Mouse (Mus musculus) neural tube, embryonic 11.5 days (tissue): ENCODE measurements at regions not wholly inside any gene's neighbourhood (a gene's known extent, or its start where the extent isn't known, plus 50 kb on each side); places are given as distances from the start of the nearest gene placed in this dataset.

Experiments
- ATAC-seq: fragments of 200-750 bp; cut with Nextera tagmentation; 2 replicates; pipeline ENCODE4 v1.8.0; 2017; ENCODE audit warnings: moderate number of reproducible peaks, mild to moderate bottlenecking, moderate TSS enrichment, moderate library complexity; ENCODE audit not compliant: insufficient read depth, low FRiP score, low TSS enrichment
- DNase-seq: peaks from one replicate; pipeline ENCODE4 v3.0.0-alpha.2; 2015; ENCODE audit warnings: low spot score
- H3K27ac ChIP-seq: fragments of 300-500 bp; sonication (generic); 2 replicates; pipeline ENCODE4 v1.5.1; 2014; ENCODE audit warnings: low read depth, mild to moderate bottlenecking, low read length
- H3K27me3 ChIP-seq: fragments of 300-500 bp; sonication (generic); 2 replicates; pipeline ENCODE4 v1.6.1; 2014; ENCODE audit warnings: mild to moderate bottlenecking, low read length, mixed read lengths; ENCODE audit not compliant: control insufficient read depth, insufficient read depth
- H3K36me3 ChIP-seq: fragments of 300-500 bp; sonication (generic); 2 replicates; pipeline ENCODE4 v1.6.1; 2014; ENCODE audit warnings: mild to moderate bottlenecking, low read length, moderate library complexity, mixed read lengths; ENCODE audit not compliant: control insufficient read depth, insufficient read depth
- H3K4me1 ChIP-seq: fragments of 300-500 bp; sonication (generic); 2 replicates; pipeline ENCODE4 v1.6.1; 2014; ENCODE audit warnings: low read length, mixed read lengths; ENCODE audit not compliant: control insufficient read depth, insufficient read depth
- H3K4me2 ChIP-seq: fragments of 300-500 bp; sonication (generic); 2 replicates; pipeline ENCODE4 v1.6.1; 2014; ENCODE audit warnings: low read depth, mild to moderate bottlenecking, moderate library complexity
- H3K4me3 ChIP-seq: fragments of 300-500 bp; sonication (generic); 2 replicates; pipeline ENCODE4 v1.5.1; 2014; ENCODE audit warnings: low read depth, low read length
- H3K9ac ChIP-seq: fragments of 300-500 bp; sonication (generic); 2 replicates; pipeline ENCODE4 v1.6.1; 2014; ENCODE audit warnings: mild to moderate bottlenecking, low read length
- H3K9me3 ChIP-seq: fragments of 300-500 bp; sonication (generic); 2 replicates; pipeline ENCODE4 v1.6.1; 2016; ENCODE audit warnings: low read length; ENCODE audit not compliant: control insufficient read depth
- WGBS: fragments of 180-500 bp; shearing (Covaris S2); extraction: QIAGEN DNeasy Blood & Tissue Kit; methylation state at CpG from one replicate; pipeline ENCODE4 v1.1.7; 2014; 5-methylcytosine and 5-hydroxymethylcytosine counted together

DNA sequence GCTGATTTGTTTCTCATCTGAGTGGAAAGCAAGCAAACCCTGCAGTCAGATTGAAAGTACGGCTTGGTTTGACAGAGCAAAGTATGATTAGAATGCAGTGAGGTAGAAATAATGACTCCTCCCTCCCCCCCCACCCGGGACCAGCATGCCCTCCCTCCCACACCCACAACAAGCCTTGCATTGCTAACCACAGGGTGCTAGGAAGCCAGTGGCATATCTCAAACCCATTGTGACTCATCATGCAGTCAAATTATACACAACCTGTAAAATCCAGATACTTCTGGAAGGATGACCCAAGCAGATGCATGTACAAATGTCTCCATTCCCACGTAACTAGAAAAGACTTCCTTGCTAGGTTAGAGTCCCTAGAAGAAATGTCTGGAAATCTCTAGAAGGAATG lies 254.8 kb downstream of the Pdcd6ip start:
- ATAC-seq (no peak), DNase-seq (no peak)
- H3K4me1 ChIP-seq, result no peaks in the 10 kb centered on the region
- H3K36me3 ChIP-seq, result no peaks in the 10 kb centered on the region
- no peak overlapping the region for H3K4me3 ChIP-seq
- H3K4me2 ChIP-seq, result no peak overlapping the region
- H3K27ac ChIP-seq, result no peak overlapping the region
- 87% methylated on average over 3 of the region's 3 CpGs for WGBS
- no peak overlapping the region for H3K9ac ChIP-seq
- H3K9me3 ChIP-seq, result no peaks in the 10 kb centered on the region
- no peaks in the 10 kb centered on the region for H3K27me3 ChIP-seq

DNA sequence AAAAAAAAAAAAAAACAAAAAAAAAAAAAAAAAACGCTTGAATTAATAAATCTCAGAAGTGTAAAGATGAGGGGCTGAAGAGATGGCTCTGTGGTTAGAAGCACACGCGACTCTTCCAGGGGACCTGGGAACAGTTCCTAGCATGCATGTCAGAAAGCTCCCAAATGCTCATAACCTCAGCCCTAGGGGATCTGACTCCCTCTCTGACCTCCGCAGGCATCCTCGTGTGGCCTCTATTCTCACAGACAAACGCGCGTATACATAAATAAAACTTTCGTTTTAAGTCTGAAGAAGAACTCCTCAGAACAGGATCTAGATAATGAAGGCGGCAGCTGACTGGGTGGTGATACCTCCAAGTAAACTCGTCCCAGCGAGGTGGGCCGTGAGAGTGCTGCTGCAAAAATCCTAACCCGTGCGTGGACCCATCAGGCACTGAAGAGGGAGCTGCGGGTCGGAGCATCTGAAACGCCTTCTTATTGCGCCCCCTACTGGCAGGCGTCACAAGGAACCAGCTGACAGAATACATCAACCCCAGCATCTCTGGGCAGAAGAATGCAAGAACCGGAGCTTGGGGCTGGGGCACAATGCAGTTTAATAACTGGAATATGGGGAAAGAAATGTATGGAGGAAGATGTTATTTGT lies 266.2 kb downstream of the Pdcd6ip start:
- ATAC-seq, result peak; percentile 80
- no peaks in the 10 kb centered on the region for H3K27me3 ChIP-seq
- no peaks in the 10 kb centered on the region for H3K9me3 ChIP-seq
- H3K36me3 ChIP-seq, result no peaks in the 10 kb centered on the region
- peak; percentile 89 for DNase-seq
- H3K4me3 ChIP-seq, result peak overlapping the region; percentile 21; the same call in 1 of the 2 replicates
- H3K4me2 ChIP-seq, result peak overlapping the region; percentile 36
- WGBS, result 7% methylated on average over 21 of the region's 21 CpGs
- no peak overlapping the region for H3K27ac ChIP-seq
- H3K9ac ChIP-seq, result no peak overlapping the region
- H3K4me1 ChIP-seq, result no peaks in the 10 kb centered on the region

DNA sequence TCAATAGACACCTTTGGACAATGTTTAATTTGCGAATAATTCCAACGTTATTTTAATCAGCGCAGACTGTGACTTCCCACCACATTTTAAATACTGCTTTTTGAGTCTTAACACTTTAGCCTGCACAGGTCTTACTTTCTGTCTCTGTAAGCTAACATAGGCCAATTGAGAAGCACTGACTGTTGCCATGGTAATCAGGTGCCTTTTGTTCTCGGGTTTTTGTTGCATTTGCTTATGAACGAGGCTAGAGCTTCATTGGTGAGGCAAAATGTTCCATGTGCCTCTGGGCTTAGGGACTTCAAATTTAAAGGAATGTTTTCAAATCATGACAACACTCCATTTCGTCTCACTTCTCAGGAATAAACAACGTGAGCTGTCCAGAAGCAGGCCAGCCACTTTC lies 269.7 kb downstream of the Pdcd6ip start:
- WGBS, result 77% methylated on average over 7 of the region's 7 CpGs

DNA sequence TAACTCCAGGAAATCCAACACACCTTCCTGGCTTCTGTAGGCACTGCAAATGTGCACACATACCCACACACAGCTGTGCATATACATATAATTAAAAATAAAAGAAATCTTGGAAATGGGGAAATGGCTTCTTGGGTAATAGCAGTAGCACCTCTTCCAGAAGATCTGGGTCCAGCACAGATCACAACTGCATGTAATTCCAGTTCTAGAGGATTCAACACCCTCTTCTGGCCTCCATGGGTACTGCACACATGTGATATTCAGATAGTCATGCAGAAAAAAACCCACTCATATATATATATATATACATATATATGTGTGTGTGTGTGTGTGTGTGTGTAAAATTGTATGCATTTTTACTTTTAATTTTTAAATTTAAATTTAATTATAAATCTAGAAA lies 272.1 kb downstream of the Pdcd6ip start:
- H3K4me2 ChIP-seq, result no peak overlapping the region

More for the DNA sequence above, 269.7 kb downstream of the Pdcd6ip start:
- DNase-seq (no peak), ATAC-seq (no peak)
- Histone ChIP-seq H3K4me2 (no peak overlapping the region), H3K9me3 (no peaks in the 10 kb centered on the region), H3K4me3 (no peak overlapping the region), H3K9ac (no peak overlapping the region), H3K27me3 (no peaks in the 10 kb centered on the region), H3K4me1 (no peaks in the 10 kb centered on the region), H3K36me3 (no peaks in the 10 kb centered on the region), H3K27ac (no peak overlapping the region)

DNA sequence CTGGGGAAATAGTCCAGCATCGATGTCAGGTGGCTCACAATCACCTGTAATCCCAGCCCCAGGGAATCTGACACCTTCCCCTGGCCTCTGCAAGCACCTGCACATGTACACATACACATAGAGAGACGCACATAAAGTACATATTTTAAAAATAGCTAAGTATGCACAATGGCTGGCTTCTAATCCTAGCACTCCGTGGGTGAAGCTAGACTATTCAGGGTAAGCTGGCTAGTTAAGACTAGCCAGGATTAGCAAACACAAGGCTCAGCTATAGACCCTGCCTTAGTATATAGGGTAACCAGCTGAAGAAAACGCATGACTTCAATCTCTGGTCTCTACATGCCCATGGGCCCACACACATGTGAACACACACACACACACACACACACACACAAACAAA lies 274.6 kb downstream of the Pdcd6ip start:
- 86% methylated on average over 4 of the region's 4 CpGs for WGBS
- Histone ChIP-seq H3K27me3 (no peaks in the 10 kb centered on the region), H3K36me3 (no peaks in the 10 kb centered on the region), H3K9ac (no peak overlapping the region), H3K4me1 (no peaks in the 10 kb centered on the region), H3K9me3 (no peaks in the 10 kb centered on the region), H3K27ac (no peak overlapping the region), H3K4me2 (no peak overlapping the region), H3K4me3 (no peak overlapping the region)
- no peak for ATAC-seq
- no peak for DNase-seq

More for the DNA sequence above, 272.1 kb downstream of the Pdcd6ip start:
- no peaks in the 10 kb centered on the region for H3K36me3 ChIP-seq
- ATAC-seq (no peak), DNase-seq (no peak)
- no peaks in the 10 kb centered on the region for H3K9me3 ChIP-seq
- no peak overlapping the region for H3K9ac ChIP-seq
- no peak overlapping the region for H3K4me3 ChIP-seq
- no peaks in the 10 kb centered on the region for H3K27me3 ChIP-seq
- no peaks in the 10 kb centered on the region for H3K4me1 ChIP-seq
- no peak overlapping the region for H3K27ac ChIP-seq

DNA sequence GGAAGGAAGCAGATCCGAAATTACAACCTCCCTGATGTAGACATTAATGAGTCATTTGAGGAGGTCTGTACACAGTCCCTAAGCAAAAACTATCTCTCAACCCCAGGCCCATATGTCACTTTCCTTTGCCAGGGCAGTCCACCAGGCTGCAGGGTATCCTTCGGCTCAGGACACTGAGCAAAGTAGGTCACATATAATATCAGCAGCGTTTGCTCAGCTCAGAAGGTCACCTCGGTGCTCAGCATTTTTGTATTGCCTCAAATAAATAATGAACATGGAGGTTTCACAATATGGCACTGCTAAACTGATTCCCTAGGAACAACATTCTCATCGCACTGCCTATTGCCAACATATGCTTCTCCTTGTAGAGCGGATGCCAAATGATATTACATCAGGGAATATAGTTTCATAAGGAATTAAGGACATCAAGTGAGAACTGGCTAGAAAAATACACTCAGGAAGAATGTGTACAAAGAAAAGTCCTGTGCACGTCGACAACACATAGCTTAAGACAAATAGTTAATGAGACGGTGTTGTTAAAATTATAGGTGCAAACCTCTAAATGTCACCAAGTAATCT lies 275.4 kb downstream of the Pdcd6ip start:
- no peaks in the 10 kb centered on the region for H3K36me3 ChIP-seq
- H3K9me3 ChIP-seq, result no peaks in the 10 kb centered on the region
- H3K4me2 ChIP-seq, result no peak overlapping the region
- ATAC-seq (no peak), DNase-seq (no peak)
- H3K27ac ChIP-seq, result no peak overlapping the region
- no peaks in the 10 kb centered on the region for H3K4me1 ChIP-seq
- H3K27me3 ChIP-seq, result no peaks in the 10 kb centered on the region
- no peak overlapping the region for H3K4me3 ChIP-seq
- WGBS, result 90% methylated on average over 9 of the region's 9 CpGs
- H3K9ac ChIP-seq, result no peak overlapping the region

DNA sequence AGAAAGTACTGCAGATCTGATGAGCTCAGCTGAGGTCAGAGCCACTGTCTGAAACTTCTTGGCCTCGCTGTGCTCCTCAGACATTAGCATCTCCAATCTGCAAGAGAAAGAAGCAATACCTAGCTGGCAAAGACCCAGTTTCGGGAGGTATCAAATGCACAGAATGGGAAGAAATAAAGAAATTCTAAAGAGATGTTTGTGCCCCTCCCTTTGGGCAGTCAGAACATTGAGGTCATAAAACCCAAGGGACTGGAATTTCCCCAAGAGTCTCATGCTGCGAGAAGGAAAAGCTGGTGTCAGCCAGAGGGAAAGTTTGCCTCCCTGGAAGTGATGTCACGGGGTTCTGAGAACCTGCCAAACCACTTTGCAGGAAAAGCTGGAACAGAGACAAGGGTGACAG lies 277.6 kb downstream of the Pdcd6ip start:
- Histone ChIP-seq H3K27ac (no peak overlapping the region), H3K4me3 (no peak overlapping the region), H3K9me3 (no peaks in the 10 kb centered on the region), H3K27me3 (no peaks in the 10 kb centered on the region), H3K4me1 (no peaks in the 10 kb centered on the region), H3K9ac (no peak overlapping the region), H3K36me3 (no peaks in the 10 kb centered on the region), H3K4me2 (no peak overlapping the region)
- ATAC-seq (no peak), DNase-seq (no peak)
- whole genome bisulfite sequencing, result 80% methylated on average over 4 of the region's 4 CpGs

DNA sequence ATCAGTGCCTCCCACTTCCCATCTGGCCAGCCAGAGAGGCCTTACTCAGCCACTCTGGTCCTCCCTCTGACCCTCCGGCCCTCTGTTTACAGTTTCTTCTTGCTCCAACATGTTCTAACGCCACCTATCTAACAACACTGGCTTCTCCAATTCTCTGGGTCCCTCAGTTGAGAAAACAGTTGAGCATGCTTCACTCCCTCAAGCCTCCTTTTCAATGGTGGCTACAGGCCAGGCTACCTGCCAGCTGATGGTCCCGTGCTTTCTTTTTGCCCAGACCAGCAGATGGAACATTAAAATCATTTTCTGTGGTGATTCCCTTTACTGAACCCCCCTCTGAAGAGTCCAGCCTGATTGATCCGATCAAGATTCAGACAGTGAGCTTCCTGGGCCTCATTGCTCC lies 280.8 kb downstream of the Pdcd6ip start:
- no peaks in the 10 kb centered on the region for H3K9me3 ChIP-seq
- H3K27ac ChIP-seq, result no peak overlapping the region
- DNase-seq (no peak), ATAC-seq (no peak)
- no peaks in the 10 kb centered on the region for H3K27me3 ChIP-seq
- H3K4me3 ChIP-seq, result no peak overlapping the region
- no peaks in the 10 kb centered on the region for H3K36me3 ChIP-seq
- H3K9ac ChIP-seq, result no peak overlapping the region
- H3K4me2 ChIP-seq, result no peak overlapping the region
- no peaks in the 10 kb centered on the region for H3K4me1 ChIP-seq
- 81% methylated on average over 4 of the region's 4 CpGs for WGBS

DNA sequence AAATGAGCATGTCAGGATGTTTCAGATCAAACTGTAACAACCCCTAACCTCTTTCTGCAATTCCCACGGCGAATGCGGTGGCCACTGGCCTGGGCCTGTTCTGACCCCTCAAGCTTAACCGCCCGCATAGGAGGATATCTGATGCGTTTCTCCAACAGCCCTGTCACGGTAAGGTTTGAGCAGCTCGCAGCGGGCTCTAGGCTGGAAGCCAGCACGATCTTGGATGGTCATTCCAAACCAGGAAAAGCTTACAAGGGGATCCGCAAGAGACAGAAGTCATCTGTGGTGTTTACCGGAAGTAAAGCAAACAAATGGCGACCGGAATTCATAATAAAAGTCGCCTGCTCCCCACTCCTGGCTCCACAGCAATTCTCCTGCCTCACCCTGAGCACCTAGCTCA lies 281.7 kb downstream of the Pdcd6ip start:
- no peaks in the 10 kb centered on the region for H3K36me3 ChIP-seq
- no peak for DNase-seq
- H3K4me1 ChIP-seq, result no peaks in the 10 kb centered on the region
- no peak overlapping the region for H3K4me3 ChIP-seq
- no peaks in the 10 kb centered on the region for H3K9me3 ChIP-seq
- H3K27ac ChIP-seq, result no peak overlapping the region
- ATAC-seq, result no peak
- WGBS, result 91% methylated on average over 15 of the region's 15 CpGs
- no peaks in the 10 kb centered on the region for H3K27me3 ChIP-seq
- H3K9ac ChIP-seq, result no peak overlapping the region
- no peak overlapping the region for H3K4me2 ChIP-seq
